Mouse (Mus musculus): ENCODE measurements around the gene Smyd3. TPM values are rescaled to one million over a fixed set of nuclear protein-coding genes. Genes with fewer than 3 reads are reported as not detected.

Smyd3 gene
- total RNA-seq, 2 experiments from 2014 or later, result 20.3 to 30.9 TPM

GRCm38 (mm10) chr1:179116729-179117663 is 400.8 kb downstream of the Smyd3 start:
- intact Hi-C loops (cut with DNase I), result no loop called here
- DNase-seq (ENCODE audit: extremely low spot score in 1 of 2, low spot score in 2 of 2), result no peak

GRCm38 (mm10) chr1:179114833-179115495 is 402.9 kb downstream of the Smyd3 start:
- DNase-seq (ENCODE audit: extremely low spot score in 1 of 2, low spot score in 2 of 2), result no peak
- intact Hi-C loops (cut with DNase I), result no loop called here

GRCm38 (mm10) chr1:179114385-179114784 is 403.5 kb downstream of the Smyd3 start:
- no peak for DNase-seq (ENCODE audit: extremely low spot score in 1 of 2, low spot score in 2 of 2)
- intact Hi-C loops (cut with DNase I), result no loop called here

- DNase-seq (ENCODE audit: extremely low spot score in 1 of 2, low spot score in 2 of 2), result no peak
- intact Hi-C loops (cut with DNase I), result no loop called here
These were observed 409.1 kb downstream of the Smyd3 start for GRCm38 (mm10) chr1:179108759-179109158.

GRCm38 (mm10) chr1:179107761-179108694 is 409.8 kb downstream of the Smyd3 start:
- DNase-seq (ENCODE audit: extremely low spot score in 1 of 2, low spot score in 2 of 2), result no peak
- intact Hi-C loops (cut with DNase I), result no loop called here

GRCm38 (mm10) chr1:179107211-179107610 is 410.6 kb downstream of the Smyd3 start:
- DNase-seq (ENCODE audit: extremely low spot score in 1 of 2, low spot score in 2 of 2), result no peak

GRCm38 (mm10) chr1:179106702-179107145 is 411.1 kb downstream of the Smyd3 start:
- intact Hi-C loops (cut with DNase I), result no loop called here

More at GRCm38 (mm10) chr1:179107211-179107610, 410.6 kb downstream of the Smyd3 start:
- intact Hi-C loops (cut with DNase I), result no loop called here

GRCm38 (mm10) chr1:179106103-179106701 is 411.6 kb downstream of the Smyd3 start:
- intact Hi-C loops (cut with DNase I), result no loop called here
- DNase-seq (ENCODE audit: extremely low spot score in 1 of 2, low spot score in 2 of 2), result no peak

More at GRCm38 (mm10) chr1:179106702-179107145, 411.1 kb downstream of the Smyd3 start:
- no peak for DNase-seq (ENCODE audit: extremely low spot score in 1 of 2, low spot score in 2 of 2)

- DNase-seq (ENCODE audit: extremely low spot score in 1 of 2, low spot score in 2 of 2), result no peak
- intact Hi-C loops (cut with DNase I), result no loop called here
These were observed 413.4 kb downstream of the Smyd3 start for GRCm38 (mm10) chr1:179104447-179104846.

- intact Hi-C loops (cut with DNase I), result no loop called here
- no peak for DNase-seq (ENCODE audit: extremely low spot score in 1 of 2, low spot score in 2 of 2)
These were observed 420.8 kb downstream of the Smyd3 start for GRCm38 (mm10) chr1:179096993-179097392.

GRCm38 (mm10) chr1:179096323-179096722 is 421.5 kb downstream of the Smyd3 start:
- no peak for DNase-seq (ENCODE audit: extremely low spot score in 1 of 2, low spot score in 2 of 2)
- intact Hi-C loops (cut with DNase I), result no loop called here

- intact Hi-C loops (cut with DNase I), result no loop called here
- no peak for DNase-seq (ENCODE audit: extremely low spot score in 1 of 2, low spot score in 2 of 2)
These were observed 428.7 kb downstream of the Smyd3 start for GRCm38 (mm10) chr1:179089174-179089573.

GRCm38 (mm10) chr1:179087033-179087998 is 430.5 kb downstream of the Smyd3 start:
- intact Hi-C loops (cut with DNase I), result no loop called here
- peak in 1 of 2 experiments; percentile 41 for DNase-seq (ENCODE audit: extremely low spot score in 1 of 2, low spot score in 2 of 2)

- intact Hi-C loops (cut with DNase I), result no loop called here
- no peak for DNase-seq (ENCODE audit: extremely low spot score in 1 of 2, low spot score in 2 of 2)
These were observed 431.6 kb downstream of the Smyd3 start for GRCm38 (mm10) chr1:179086208-179086607.

GRCm38 (mm10) chr1:179083098-179083497 is 434.7 kb downstream of the Smyd3 start:
- no peak for DNase-seq (ENCODE audit: extremely low spot score in 1 of 2, low spot score in 2 of 2)
- intact Hi-C loops (cut with DNase I), result no loop called here

- no peak for DNase-seq (ENCODE audit: extremely low spot score in 1 of 2, low spot score in 2 of 2)
- intact Hi-C loops (cut with DNase I), result no loop called here
These were observed 444.0 kb downstream of the Smyd3 start for GRCm38 (mm10) chr1:179073846-179074245.

- intact Hi-C loops (cut with DNase I), result no loop called here
- DNase-seq (ENCODE audit: extremely low spot score in 1 of 2, low spot score in 2 of 2), result no peak
These were observed 444.7 kb downstream of the Smyd3 start for GRCm38 (mm10) chr1:179072935-179073654.
